Mouse (Mus musculus): ENCODE measurements around the gene Hoxa4. TPM values are rescaled to one million over a fixed set of nuclear protein-coding genes. Genes with fewer than 3 reads are reported as not detected.

Hoxa4 gene
- polyA plus RNA-seq, 1 experiment from 2014 or later = 2.5 TPM

DNA sequence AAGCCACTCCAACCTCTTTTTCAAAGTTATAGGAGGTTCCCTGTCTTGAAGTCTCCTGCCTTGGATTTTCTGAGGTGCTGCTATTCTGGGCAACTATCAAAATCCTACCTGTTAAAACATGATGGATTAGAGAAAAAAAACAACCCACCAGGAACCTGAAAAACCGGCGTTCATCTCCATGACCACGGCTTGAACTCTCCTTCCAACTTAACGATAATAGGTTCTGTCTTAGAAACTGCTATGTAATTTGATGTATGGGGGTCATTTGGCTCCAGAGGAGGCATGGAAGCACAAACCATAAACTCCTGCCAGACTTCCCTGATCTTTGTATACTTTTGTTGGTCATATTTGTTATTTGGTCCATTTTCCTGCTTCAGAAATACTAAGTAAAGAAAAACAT, 17.9 kb downstream of the Hoxa4 start:
- H3K27me3 ChIP-seq (ENCODE audit: control insufficient read depth, insufficient read depth, low read length) = no peaks in the 10 kb centered on the region
- H3K4me2 ChIP-seq (replicated peaks; ENCODE audit: low read depth) = peak overlapping the region; percentile 65
- peak; percentile 12 for DNase-seq (ENCODE audit: low spot score)
- peak overlapping the region; percentile 95 for H3K27ac ChIP-seq (replicated peaks)
- ATAC-seq (ENCODE audit: low FRiP score, low TSS enrichment) = no peak
- 0 out of 2 replicates have a peak, but pooled peaks cover 1% of the 10 kb centered on the region for H3K36me3 ChIP-seq (ENCODE audit: control insufficient read depth, insufficient read depth, low read length)
- H3K4me3 ChIP-seq (ENCODE audit: low read depth, low read length) = peak overlapping the region; percentile 38
- H3K9ac ChIP-seq (ENCODE audit: low read length) = peak overlapping the region; percentile 38; the same call in 1 of the 2 replicates
- H3K4me1 ChIP-seq (replicated peaks; ENCODE audit: control insufficient read depth, insufficient read depth) = peaks cover 4% of the 10 kb centered on the region; the same call in 1 of the 2 replicates
- TF ChIP-seq EP300 (optimal IDR thresholded peaks at IDR 0.05) = no peak
- TF ChIP-seq CTCF (IDR thresholded peaks at IDR 0.05; ENCODE audit: low read depth) = no peak
- WGBS = 8% methylated on average over 4 of the region's 4 CpGs
- no peaks in the 10 kb centered on the region for H3K9me3 ChIP-seq (ENCODE audit: control insufficient read depth, low read length)

DNA sequence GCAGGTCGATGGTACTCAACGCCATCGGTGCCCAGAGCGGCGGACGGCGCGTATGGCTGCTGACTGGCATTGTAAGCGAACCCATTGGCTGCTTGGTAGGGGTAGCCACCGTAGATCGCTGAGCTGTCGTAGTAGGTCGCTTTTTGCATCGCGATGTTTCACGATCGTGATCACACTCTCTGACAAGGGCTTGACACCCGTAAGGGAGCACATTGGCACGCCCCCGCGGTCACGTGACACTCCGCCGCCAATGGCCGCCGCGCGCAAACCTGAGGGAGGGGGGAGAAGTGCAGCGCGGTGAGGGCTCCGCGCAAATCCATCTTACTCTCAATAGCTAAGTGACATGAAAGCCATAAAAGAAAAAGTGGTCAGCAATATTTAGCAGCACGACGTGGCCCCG, 19.1 kb downstream of the Hoxa4 start:
- peak overlapping the region; percentile 65 for H3K4me2 ChIP-seq (replicated peaks; ENCODE audit: low read depth)
- peaks cover 4% of the 10 kb centered on the region; the same call in 1 of the 2 replicates for H3K4me1 ChIP-seq (replicated peaks; ENCODE audit: control insufficient read depth, insufficient read depth)
- no peaks in the 10 kb centered on the region for H3K27me3 ChIP-seq (ENCODE audit: control insufficient read depth, insufficient read depth, low read length)
- DNase-seq (ENCODE audit: low spot score) (peak; percentile 85), ATAC-seq (ENCODE audit: low FRiP score, low TSS enrichment) (peak; percentile 77)
- no peak for TF ChIP-seq EP300 (optimal IDR thresholded peaks at IDR 0.05)
- no peak for TF ChIP-seq CTCF (IDR thresholded peaks at IDR 0.05; ENCODE audit: low read depth)
- H3K9me3 ChIP-seq (ENCODE audit: control insufficient read depth, low read length) = no peaks in the 10 kb centered on the region
- peak overlapping the region; percentile 38 for H3K4me3 ChIP-seq (ENCODE audit: low read depth, low read length)
- WGBS = under 1% methylated on average over 35 of the region's 35 CpGs
- H3K9ac ChIP-seq (ENCODE audit: low read length) = peak overlapping the region; percentile 63
- H3K36me3 ChIP-seq (ENCODE audit: control insufficient read depth, insufficient read depth, low read length) = 0 out of 2 replicates have a peak, but pooled peaks cover 2% of the 10 kb centered on the region
- peak overlapping the region; percentile 97 for H3K27ac ChIP-seq (replicated peaks)

DNA sequence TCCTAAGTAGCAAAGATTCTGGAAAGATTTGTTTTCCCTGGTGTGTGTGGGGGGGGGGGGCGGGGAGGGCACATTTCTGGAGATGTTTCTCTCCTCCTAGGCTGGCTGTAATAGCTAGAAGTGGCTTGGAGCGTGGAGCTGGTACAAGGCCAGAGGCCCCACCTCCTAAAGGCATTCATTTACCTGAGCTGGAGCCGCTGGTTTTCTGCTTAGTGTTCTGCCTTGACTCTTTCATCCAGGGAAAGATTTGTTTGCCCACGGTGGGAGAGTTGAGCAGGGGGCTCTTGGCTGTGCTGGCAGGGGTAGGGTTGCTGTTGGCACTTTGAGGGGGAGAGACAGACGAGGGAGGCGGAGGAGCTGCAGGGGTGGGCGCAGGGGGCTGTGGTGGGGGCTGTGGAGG, 19.6 kb downstream of the Hoxa4 start:
- Histone ChIP-seq H3K9me3 (ENCODE audit: control insufficient read depth, low read length) (no peaks in the 10 kb centered on the region), H3K4me2 (replicated peaks; ENCODE audit: low read depth) (peak overlapping the region; percentile 65), H3K9ac (ENCODE audit: low read length) (peak overlapping the region; percentile 63), H3K36me3 (ENCODE audit: control insufficient read depth, insufficient read depth, low read length) (0 out of 2 replicates have a peak, but pooled peaks cover 2% of the 10 kb centered on the region), H3K4me3 (ENCODE audit: low read depth, low read length) (peak overlapping the region; percentile 38), H3K27me3 (ENCODE audit: control insufficient read depth, insufficient read depth, low read length) (no peaks in the 10 kb centered on the region), H3K27ac (replicated peaks) (peak overlapping the region; percentile 97), H3K4me1 (replicated peaks; ENCODE audit: control insufficient read depth, insufficient read depth) (peaks cover 4% of the 10 kb centered on the region; the same call in 1 of the 2 replicates)
- TF ChIP-seq CTCF (IDR thresholded peaks at IDR 0.05; ENCODE audit: low read depth) (no peak), EP300 (optimal IDR thresholded peaks at IDR 0.05) (no peak)
- 12% methylated on average over 6 of the region's 7 CpGs for WGBS
- no peak for ATAC-seq (ENCODE audit: low FRiP score, low TSS enrichment)
- DNase-seq (ENCODE audit: low spot score) = peak; percentile 30

DNA sequence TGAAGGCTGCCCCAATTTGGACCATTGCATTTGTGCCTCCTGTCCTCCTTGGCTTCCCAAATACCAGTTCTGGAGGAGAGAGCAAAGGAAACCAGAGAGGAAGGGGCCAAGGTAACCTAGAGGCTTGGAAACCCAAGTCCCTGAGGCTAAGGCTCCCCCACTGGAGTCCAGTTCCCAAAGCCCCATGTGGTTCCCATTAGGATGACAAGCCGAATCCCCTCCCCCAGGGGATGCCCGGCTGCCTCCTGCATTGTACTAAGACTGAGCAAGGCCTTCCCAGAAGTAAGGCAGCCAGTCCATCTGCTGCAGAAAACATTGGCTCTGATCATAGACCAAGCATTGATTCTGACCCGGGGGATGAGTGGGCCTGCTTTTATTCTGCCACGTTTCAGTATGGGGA, 20.2 kb downstream of the Hoxa4 start:
- peak overlapping the region; percentile 62 for H3K4me2 ChIP-seq (replicated peaks; ENCODE audit: low read depth)
- no peaks in the 10 kb centered on the region for H3K27me3 ChIP-seq (ENCODE audit: control insufficient read depth, insufficient read depth, low read length)
- ATAC-seq (ENCODE audit: low FRiP score, low TSS enrichment) (no peak), DNase-seq (ENCODE audit: low spot score) (no peak)
- H3K27ac ChIP-seq (replicated peaks) = peak overlapping the region; percentile 97
- no peaks in the 10 kb centered on the region for H3K9me3 ChIP-seq (ENCODE audit: control insufficient read depth, low read length)
- no peak for TF ChIP-seq EP300 (optimal IDR thresholded peaks at IDR 0.05)
- TF ChIP-seq CTCF (IDR thresholded peaks at IDR 0.05; ENCODE audit: low read depth) = no peak
- H3K36me3 ChIP-seq (ENCODE audit: control insufficient read depth, insufficient read depth, low read length) = 0 out of 2 replicates have a peak, but pooled peaks cover 2% of the 10 kb centered on the region
- 25% methylated on average over 4 of the region's 4 CpGs for WGBS
- peak overlapping the region; percentile 65; the same call in 1 of the 2 replicates for H3K4me3 ChIP-seq (ENCODE audit: low read depth, low read length)
- H3K9ac ChIP-seq (ENCODE audit: low read length) = 0 out of 2 replicates have a peak overlapping the region, but pooled peaks have one; percentile 31
- H3K4me1 ChIP-seq (replicated peaks; ENCODE audit: control insufficient read depth, insufficient read depth) = peaks cover 4% of the 10 kb centered on the region; the same call in 1 of the 2 replicates

DNA sequence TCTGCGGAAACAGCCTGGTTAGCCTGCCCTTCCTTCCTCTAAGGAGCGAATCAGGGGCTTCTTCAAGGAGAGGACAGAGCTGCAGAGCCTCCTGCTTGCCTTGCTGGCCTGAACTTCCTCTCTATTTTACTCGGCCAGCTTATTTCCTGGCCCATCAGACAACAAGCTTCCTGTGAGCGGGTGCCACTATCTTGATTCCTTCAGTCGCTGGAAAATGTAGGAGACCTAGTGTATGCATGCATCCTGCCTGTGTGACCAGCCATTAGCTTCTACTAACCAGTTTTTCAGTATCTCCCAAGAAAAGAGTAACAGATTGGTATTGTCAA, 20.7 kb downstream of the Hoxa4 start:
- ATAC-seq (ENCODE audit: low FRiP score, low TSS enrichment) = no peak; the same call in 1 of the 2 replicates
- H3K9ac ChIP-seq (ENCODE audit: low read length) = peak overlapping the region; percentile 66
- WGBS = 28% methylated on average over 5 of the region's 5 CpGs

DNA sequence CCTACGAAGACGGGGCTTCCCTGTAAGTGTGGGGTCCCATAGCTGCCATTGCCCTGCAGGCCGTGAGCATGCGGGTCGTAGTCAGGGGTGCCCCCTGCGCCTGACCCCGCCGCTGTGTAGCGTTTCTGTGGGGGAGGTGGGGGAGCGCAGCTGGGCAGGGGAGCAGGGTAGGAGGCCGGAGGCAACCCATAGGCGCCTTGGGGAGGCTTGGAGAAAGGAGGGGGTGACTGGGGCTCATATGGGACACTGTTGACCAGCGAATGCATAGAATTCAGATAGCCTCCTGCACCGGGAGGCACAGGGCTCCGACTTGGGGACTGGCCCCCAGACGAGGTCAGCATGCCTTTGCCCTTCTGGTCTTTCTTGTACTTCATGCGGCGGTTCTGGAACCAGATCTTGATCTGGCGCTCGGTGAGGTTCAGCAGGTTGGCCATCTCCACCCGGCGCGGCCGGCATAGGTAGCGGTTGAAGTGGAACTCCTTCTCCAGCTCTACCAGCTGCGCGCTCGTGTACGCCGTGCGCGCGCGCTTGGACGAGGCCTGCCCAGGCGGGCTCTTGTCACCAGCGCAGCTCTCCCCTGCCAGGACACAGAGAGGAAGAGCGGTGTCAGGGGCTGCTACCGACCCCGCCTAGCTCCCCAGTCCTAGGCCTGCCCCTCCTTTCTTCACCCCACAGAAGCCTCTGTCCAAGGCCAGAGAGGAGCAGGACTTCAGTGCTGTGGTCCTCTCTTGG, 21.2 kb downstream of the Hoxa4 start:
- TF ChIP-seq EP300 (optimal IDR thresholded peaks at IDR 0.05) (no peak), CTCF (IDR thresholded peaks at IDR 0.05; ENCODE audit: low read depth) (no peak)
- no peak for DNase-seq (ENCODE audit: low spot score)
- H3K4me1 ChIP-seq (replicated peaks; ENCODE audit: control insufficient read depth, insufficient read depth) = peaks cover 4% of the 10 kb centered on the region; the same call in 1 of the 2 replicates
- H3K36me3 ChIP-seq (ENCODE audit: control insufficient read depth, insufficient read depth, low read length) = 0 out of 2 replicates have a peak, but pooled peaks cover 2% of the 10 kb centered on the region
- peak overlapping the region; percentile 65 for H3K4me3 ChIP-seq (ENCODE audit: low read depth, low read length)
- H3K9me3 ChIP-seq (ENCODE audit: control insufficient read depth, low read length) = no peaks in the 10 kb centered on the region
- WGBS = 23% methylated on average over 40 of the region's 40 CpGs
- H3K9ac ChIP-seq (ENCODE audit: low read length) = peak overlapping the region; percentile 66
- H3K4me2 ChIP-seq (replicated peaks; ENCODE audit: low read depth) = peak overlapping the region; percentile 62
- H3K27ac ChIP-seq (replicated peaks) = peak overlapping the region; percentile 97
- no peaks in the 10 kb centered on the region for H3K27me3 ChIP-seq (ENCODE audit: control insufficient read depth, insufficient read depth, low read length)
- ATAC-seq (ENCODE audit: low FRiP score, low TSS enrichment) = peak; percentile 24

More for the DNA sequence above, 20.7 kb downstream of the Hoxa4 start:
- H3K4me2 ChIP-seq (replicated peaks; ENCODE audit: low read depth) = peak overlapping the region; percentile 62
- no peak for DNase-seq (ENCODE audit: low spot score)
- no peaks in the 10 kb centered on the region for H3K27me3 ChIP-seq (ENCODE audit: control insufficient read depth, insufficient read depth, low read length)
- H3K27ac ChIP-seq (replicated peaks) = peak overlapping the region; percentile 97
- no peaks in the 10 kb centered on the region for H3K9me3 ChIP-seq (ENCODE audit: control insufficient read depth, low read length)
- H3K36me3 ChIP-seq (ENCODE audit: control insufficient read depth, insufficient read depth, low read length) = 0 out of 2 replicates have a peak, but pooled peaks cover 2% of the 10 kb centered on the region
- no peak for TF ChIP-seq CTCF (IDR thresholded peaks at IDR 0.05; ENCODE audit: low read depth)
- no peak for TF ChIP-seq EP300 (optimal IDR thresholded peaks at IDR 0.05)
- H3K4me1 ChIP-seq (replicated peaks; ENCODE audit: control insufficient read depth, insufficient read depth) = peaks cover 4% of the 10 kb centered on the region; the same call in 1 of the 2 replicates
- H3K4me3 ChIP-seq (ENCODE audit: low read depth, low read length) = peak overlapping the region; percentile 65; the same call in 1 of the 2 replicates

Data from stomach, postnatal 0 days (tissue).